Mouse (Mus musculus) testis, adult 10 weeks (tissue): ENCODE measurements around the gene Bace1. TPM values are rescaled to one million over a fixed set of nuclear protein-coding genes. Genes with fewer than 3 reads are reported as not detected.

ENCODE experiments used
- polyA plus RNA-seq: library from polyadenylated mRNA; stranded (reverse); fragments of 350-450 nt; fragmentation: Illumina TruSeq; extraction: RNeasy Lipid Tissue Mini Kit (QIAGEN cat#74804); gene quantifications from one replicate; pipeline ENCODE4 v1.2.3, GENCODE M21; 2014; ENCODE audit warnings: low read depth, low replicate concordance

Bace1 gene
- polyA plus RNA-seq, result 0.95 TPM

GRCm38 (mm10) chr9:45838434-45839138 is at the start of gene Bace1:
Bace1 (plus strand) TSS chr9:45838580.

GRCm38 (mm10) chr9:45828291-45828963 is 10.0 kb upstream of the Bace1 start, which contains the start of gene Cep164:
Cep164 (minus strand) TSS chr9:45828691.

DNA sequence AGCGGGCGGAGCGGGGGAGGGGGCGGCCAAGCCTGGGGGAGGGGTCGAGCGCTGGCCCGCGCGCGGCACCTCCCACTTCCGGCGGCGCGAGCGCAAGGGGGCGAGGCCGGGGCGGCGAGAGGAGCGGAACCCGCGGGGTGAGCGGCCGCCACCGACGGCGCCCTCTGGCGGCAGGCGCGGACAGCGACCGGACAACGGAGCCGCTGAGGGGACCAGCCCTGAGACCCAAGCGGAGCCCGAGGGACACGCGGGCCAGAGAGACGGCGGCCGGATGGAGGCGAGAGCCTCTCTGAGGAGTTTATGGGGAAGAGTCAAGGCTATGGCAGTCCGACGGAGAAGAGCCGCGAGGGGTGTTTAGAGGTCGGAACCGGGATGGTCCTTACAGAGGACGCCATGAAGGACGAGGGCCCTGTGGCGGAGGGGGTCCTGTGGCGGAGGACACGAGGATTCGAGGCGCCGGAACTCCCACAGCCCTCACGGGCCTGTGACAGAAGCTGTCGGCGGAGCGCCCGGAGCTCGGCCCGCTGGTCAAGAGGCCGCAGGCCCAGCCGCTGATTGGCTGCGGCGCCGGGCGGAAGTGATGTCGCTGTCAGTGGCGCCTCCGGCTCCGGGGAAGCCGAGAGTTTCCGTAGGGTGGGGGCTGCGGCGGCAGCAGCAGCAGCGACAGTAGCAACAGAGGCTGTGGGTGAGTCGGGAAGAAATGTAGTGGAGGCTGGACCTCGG is 68.1 kb downstream of the Bace1 start, which contains the start of the genes Pcsk7 and Rnf214:
TSS of gene Pcsk7 (plus strand) at position 143 of the 723 bp plus-strand sequence.
TSS of gene Rnf214 (minus strand) at position 557 of the 723 bp plus-strand sequence.

Other genes starting within 250 kb of the Bace1 start
- gene Cep164, start 9.9 kb upstream of the Bace1 start, polyA plus RNA-seq, result 8.9 TPM
- 6.2 TPM for gene Pcsk7, start 67.9 kb downstream of the Bace1 start, polyA plus RNA-seq
- 68.9 TPM for gene Rnf214, start 68.3 kb downstream of the Bace1 start, polyA plus RNA-seq
- 7.6 TPM for gene Tagln, start 97.5 kb downstream of the Bace1 start, polyA plus RNA-seq
- gene Sidt2, start 116.7 kb downstream of the Bace1 start, polyA plus RNA-seq, result 9.8 TPM
- gene Pafah1b2, start 174.1 kb downstream of the Bace1 start, polyA plus RNA-seq, result 407 TPM
- 9.9 TPM for gene Sik3, start 174.2 kb downstream of the Bace1 start, polyA plus RNA-seq